Mouse (Mus musculus): ENCODE measurements around the gene Kiss1.

The Kiss1 gene

DNA sequence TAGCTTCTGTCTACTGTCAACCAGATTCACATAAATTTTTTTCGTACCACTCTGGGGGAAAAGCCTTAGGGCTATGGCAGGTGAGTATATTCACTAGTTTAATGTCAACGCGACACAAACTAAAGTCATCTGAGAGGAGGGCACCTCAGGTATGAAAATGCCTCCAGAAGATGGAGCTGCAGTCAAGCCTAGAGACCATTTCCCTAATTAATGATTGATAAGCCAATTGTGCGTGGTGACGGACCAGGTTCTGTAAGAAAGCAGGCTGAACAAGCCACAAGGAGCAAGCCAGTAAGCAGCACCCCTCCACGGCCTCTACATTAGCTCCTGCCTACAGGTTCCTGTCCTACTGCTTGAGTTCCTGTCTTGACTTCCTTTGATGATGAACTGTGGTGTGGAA, 39.3 kb downstream of the Kiss1 start:
- in situ Hi-C loops (cut with MboI, MseI): no loop called here

- in situ Hi-C loops (cut with MboI, MseI): no loop called here
Measured at GRCm38 (mm10) chr1:133362103-133362502, 40.4 kb downstream of the Kiss1 start.

- in situ Hi-C loops (cut with MboI, MseI): no loop called here
Measured at GRCm38 (mm10) chr1:133363276-133364021, 41.8 kb downstream of the Kiss1 start, which contains the start of gene Etnk2. Gene Etnk2 (plus strand): TSS chr1:133363572.

DNA sequence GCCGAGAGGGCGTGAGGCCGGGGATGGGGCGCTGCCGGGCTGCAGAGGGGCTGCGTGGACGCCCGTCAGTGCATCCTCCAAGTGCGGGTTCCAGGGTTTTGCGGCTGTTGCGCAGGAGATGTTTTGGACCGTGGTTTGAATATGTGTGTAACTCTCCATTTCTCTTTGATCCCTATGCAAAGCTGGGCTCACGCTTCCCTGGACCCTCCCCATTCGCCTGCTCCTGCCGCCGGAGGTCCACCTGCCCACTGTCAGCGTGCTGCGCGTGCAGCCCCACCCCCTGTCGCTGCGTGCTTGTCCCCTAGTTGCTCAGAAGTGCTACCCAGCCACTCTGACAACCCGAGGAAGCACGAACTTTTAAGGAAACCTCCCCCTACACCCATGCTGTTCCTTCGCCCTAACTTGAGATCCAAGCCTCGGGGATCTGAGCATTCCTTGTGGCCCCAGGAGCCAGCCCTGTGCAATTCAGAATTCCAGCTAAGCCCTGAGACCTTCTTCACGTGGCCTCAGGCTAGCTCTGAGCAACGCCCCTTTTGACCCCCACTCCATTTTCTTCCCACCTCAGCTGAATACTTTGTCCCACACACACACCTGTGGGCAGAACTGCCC, 42.5 kb downstream of the Kiss1 start:
- in situ Hi-C loops (cut with MboI, MseI): no loop called here

DNA sequence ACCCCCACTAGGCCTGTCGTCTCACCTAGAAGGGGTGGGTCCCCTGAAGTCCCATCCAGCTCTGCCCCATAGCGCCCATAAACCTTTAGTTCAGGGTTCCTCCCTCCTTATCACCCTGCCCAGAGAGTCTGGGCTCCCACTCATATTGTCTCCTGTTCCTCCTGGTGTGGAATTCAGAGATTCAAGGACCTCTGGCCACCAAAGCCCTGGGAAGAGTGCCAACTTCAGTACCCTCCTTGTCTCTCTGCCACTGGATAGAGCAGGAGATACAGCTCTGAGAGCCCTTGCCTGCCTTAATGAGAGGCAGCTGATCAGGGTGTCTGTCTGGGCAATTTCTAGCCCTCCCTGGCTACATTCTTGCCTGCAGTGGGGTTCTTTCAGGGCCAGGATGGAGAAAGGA, 43.2 kb downstream of the Kiss1 start:
- in situ Hi-C loops (cut with MboI, MseI): no loop called here

DNA sequence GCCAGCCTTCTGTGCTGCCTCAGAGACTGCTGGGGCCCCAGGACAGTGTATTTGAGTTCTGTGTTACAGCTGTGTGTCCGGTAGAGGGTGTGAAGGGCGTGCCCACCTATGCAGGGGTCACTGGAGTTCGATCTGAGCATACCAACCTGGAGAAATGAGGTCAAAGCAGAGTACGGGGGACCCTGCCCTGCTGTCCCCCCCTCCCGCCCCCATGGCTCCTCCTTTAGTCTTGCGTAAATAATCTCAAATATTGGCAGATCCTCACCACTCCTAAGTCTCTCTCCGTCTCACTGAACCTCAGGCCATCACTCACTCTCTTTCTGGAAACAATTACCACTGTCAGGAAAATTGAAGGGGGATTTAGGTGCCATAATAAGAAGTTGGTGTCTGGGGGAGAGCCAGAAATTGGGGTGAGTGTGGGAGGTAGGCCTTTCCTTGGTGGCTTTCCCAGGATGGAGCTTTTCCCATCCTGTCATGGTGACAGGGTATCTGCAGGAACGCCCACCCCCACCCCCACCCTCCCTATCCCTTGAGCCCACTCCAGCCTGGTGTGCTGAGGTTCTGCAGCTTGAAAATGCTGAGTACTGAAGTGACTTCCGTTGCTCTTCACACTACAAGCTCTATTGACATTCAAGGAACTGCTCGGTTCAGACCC, 45.4 kb downstream of the Kiss1 start:
- in situ Hi-C loops (cut with MboI, MseI): no loop called here

DNA sequence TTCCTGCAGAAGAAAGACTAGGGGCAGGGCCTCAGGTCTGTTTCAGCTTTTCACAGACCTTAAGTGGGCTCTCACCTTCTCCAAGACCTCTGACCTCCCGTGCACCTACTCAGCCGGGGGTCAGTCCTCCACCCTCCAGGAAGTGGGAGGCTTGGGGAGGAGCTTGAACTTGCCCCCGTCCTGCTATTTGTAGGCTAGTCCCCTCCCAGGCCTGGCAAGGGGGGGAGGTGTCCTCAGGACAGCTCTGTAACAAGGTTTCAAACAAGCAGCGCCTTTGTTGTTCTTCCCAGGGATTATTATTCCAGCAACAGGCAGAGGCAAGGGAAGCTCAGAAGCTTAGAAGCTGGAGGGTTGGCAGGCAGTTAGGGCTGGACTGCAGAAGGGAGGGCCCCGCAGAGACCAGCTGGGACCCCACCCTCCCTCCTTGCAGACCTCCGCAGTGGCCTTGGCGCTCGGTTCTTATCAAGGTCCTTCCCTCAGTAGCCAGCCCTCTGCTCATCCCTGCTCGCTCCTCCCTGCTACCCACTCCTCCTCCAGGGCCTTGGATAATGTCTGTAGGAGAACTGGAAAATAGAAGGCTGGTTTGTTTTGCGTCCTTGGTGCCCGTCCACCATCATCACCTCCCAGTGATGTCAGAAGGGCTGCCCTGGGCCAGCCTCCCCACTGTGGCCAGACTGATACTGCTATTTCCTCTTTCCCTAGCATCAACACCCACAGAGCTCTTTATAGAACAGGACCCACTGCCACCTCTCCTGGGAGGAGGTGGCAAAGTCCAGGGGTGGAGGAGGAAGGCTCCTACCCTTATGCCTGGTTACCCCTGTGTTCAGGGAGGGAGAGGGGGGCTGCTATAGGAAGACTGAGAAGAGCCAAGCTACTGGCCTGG, 46.2 kb downstream of the Kiss1 start:
- in situ Hi-C loops (cut with MboI, MseI): no loop called here

- in situ Hi-C loops (cut with MboI, MseI): no loop called here
Measured at GRCm38 (mm10) chr1:133368644-133369043, 47.0 kb downstream of the Kiss1 start.

GRCm38 (mm10) chr1:133370352-133370751, 48.7 kb downstream of the Kiss1 start:
- in situ Hi-C loops (cut with MboI, MseI): no loop called here

DNA sequence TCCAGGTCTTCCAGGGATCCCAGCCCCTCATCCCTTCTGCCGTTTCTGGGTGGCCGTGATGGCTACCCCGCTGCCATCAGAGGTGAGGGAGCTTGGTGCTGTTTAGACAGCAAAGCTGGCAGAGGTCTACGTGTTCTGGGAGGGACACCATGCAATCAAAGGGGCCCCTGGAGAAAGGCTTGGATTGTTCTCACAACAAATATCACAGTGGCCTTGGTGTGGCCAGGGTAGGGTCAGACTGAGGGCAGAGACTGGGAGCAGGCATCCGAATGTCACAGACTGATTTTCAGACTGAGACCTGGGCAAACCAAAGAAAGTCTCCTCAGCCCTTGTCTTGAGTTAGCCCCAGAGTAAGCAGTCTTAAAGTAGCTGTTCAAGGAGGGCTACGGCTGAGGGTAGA, 49.8 kb downstream of the Kiss1 start:
- in situ Hi-C loops (cut with MboI, MseI): no loop called here

DNA sequence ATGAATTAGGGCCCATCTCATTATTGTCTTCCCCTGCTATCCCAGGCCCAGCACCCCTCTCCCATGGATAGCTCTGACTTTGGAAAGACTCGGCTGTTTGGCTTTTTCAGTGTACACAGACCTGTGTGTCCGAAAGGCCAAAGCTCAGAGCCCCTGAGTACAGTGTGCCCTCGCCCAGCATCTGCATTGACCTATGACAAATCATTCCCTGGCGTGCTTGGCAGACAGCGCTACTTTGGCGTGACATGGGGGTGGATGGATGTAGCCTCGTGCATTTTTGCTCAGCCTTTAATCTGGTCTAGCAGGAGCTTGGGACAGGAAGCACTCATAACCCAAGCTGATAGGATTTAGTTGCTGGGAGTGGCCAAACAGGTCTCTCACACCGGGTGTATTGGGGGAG, 50.4 kb downstream of the Kiss1 start:
- in situ Hi-C loops (cut with MboI, MseI): no loop called here

- in situ Hi-C loops (cut with MboI, MseI): no loop called here
Measured at GRCm38 (mm10) chr1:133375696-133376346, 54.1 kb downstream of the Kiss1 start.

DNA sequence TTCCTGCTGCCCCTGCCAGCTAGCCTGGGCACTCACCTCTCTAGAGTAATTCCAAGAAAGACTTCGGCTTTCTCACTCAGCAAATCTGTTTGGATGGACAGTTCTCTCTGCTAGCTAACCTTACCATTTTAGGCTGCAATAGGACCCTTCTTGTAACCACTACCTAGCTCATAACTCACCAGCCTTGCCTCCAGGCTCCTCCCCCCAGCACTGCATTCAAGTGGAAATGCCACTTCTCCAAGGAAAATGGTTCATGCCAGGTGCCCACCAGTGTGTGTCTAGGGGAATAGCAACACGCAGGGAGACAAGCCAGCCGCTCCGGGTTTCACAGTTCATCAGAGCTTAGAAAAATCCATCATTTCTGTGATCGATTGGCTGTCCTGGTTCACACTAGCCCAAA, 55.9 kb downstream of the Kiss1 start:
- in situ Hi-C loops (cut with MboI, MseI): no loop called here

All from T-helper 2 cell (primary cell).